Mouse (Mus musculus) embryonic facial prominence, embryonic 10.5 days (tissue): ENCODE data around the gene Prelid1. TPM values are rescaled to one million over a fixed set of nuclear protein-coding genes. Genes with fewer than 3 reads are reported as not detected.

Source experiments
- DNase-seq: peaks from one replicate; pipeline ENCODE4 v3.0.0-alpha.2; 2017; ENCODE audit warnings: low spot score
- H3K27ac ChIP-seq: fragments of 300-500 bp; sonication (generic); replicated peaks from 2 replicates; pipeline ENCODE4 v1.5.1; 2016; ENCODE audit warnings: mild to moderate bottlenecking
- H3K27me3 ChIP-seq: fragments of 300-500 bp; sonication (generic); replicated peaks from 2 replicates; pipeline ENCODE4 v1.6.1; 2016; ENCODE audit warnings: low read depth, mild to moderate bottlenecking; ENCODE audit not compliant: poor library complexity, severe bottlenecking
- H3K36me3 ChIP-seq: fragments of 300-500 bp; sonication (generic); replicated peaks from 2 replicates; pipeline ENCODE4 v1.6.1; 2016; ENCODE audit warnings: mild to moderate bottlenecking, moderate library complexity
- H3K4me1 ChIP-seq: fragments of 300-500 bp; sonication (generic); 2 replicates; pipeline ENCODE4 v1.6.1; 2016
- H3K4me3 ChIP-seq: fragments of 300-500 bp; sonication (generic); 2 replicates; pipeline ENCODE4 v1.5.1; 2016; ENCODE audit warnings: mild to moderate bottlenecking, moderate library complexity
- H3K9me3 ChIP-seq: fragments of 300-500 bp; sonication (generic); 2 replicates; pipeline ENCODE4 v1.6.1; 2016; ENCODE audit warnings: mild to moderate bottlenecking
- WGBS: fragments of 180-500 bp; shearing (Covaris S2); methylation state at CpG from one replicate; pipeline ENCODE4 v1.1.7; 2016; 5-methylcytosine and 5-hydroxymethylcytosine counted together
- polyA plus RNA-seq: library from polyadenylated mRNA; unstranded; fragments of >200 nt; fragmentation: Nextera tagmentation; extraction: Ambion mirVana; gene quantifications from 2 replicates; pipeline ENCODE4 v1.2.1, GENCODE M21; 2016

The Prelid1 gene
- polyA plus RNA-seq, 1 experiment from 2014 or later = 460 TPM

- Histone ChIP-seq H3K27ac (no peak overlapping the region), H3K27me3 (peaks cover 54% of the 10 kb centered on the region), H3K4me3 (no peak overlapping the region), H3K9me3 (no peaks in the 10 kb centered on the region), H3K4me1 (peaks cover 9% of the 10 kb centered on the region), H3K36me3 (no peaks in the 10 kb centered on the region)
- 54% methylated on average over 5 of the region's 5 CpGs for WGBS
- no peak for DNase-seq
These were observed 51.4 kb downstream of the Prelid1 start for GRCm38 (mm10) chr13:55371740-55372139.

GRCm38 (mm10) chr13:55374206-55374924 is 54.1 kb downstream of the Prelid1 start:
- Histone ChIP-seq H3K27ac (no peak overlapping the region), H3K36me3 (no peaks in the 10 kb centered on the region), H3K27me3 (peaks cover 77% of the 10 kb centered on the region), H3K4me1 (peaks cover 19% of the 10 kb centered on the region), H3K4me3 (no peak overlapping the region), H3K9me3 (no peaks in the 10 kb centered on the region)
- DNase-seq = no peak
- 70% methylated on average over 6 of the region's 6 CpGs for WGBS

Other genes with a start within 250 kb of the Prelid1 start
- gene Uimc1, start 220.2 kb upstream of the Prelid1 start, polyA plus RNA-seq = 23.9 and 24.6 TPM in 2 replicates
- gene Zfp346, start 215.2 kb upstream of the Prelid1 start, polyA plus RNA-seq = 26.4 and 29.4 TPM in 2 replicates
- gene Gm17617, start 187.0 kb upstream of the Prelid1 start, polyA plus RNA-seq = not detected in 2 replicates
- gene Fgfr4, start 167.9 kb upstream of the Prelid1 start, polyA plus RNA-seq = 0.46 and 0.49 TPM in 2 replicates
- 71.9 and 72.5 TPM in 2 replicates for gene Nsd1, start 110.7 kb upstream of the Prelid1 start, polyA plus RNA-seq
- 70.4 and 73.3 TPM in 2 replicates for gene Rab24, start 1.4 kb downstream of the Prelid1 start, polyA plus RNA-seq
- 20.5 and 20.9 TPM in 2 replicates for gene Mxd3, start 9.3 kb downstream of the Prelid1 start, polyA plus RNA-seq
- 101 and 110 TPM in 2 replicates for gene Lman2, start 42.3 kb downstream of the Prelid1 start, polyA plus RNA-seq
- 0.54 and 0.97 TPM in 2 replicates for gene Rgs14, start 49.2 kb downstream of the Prelid1 start, polyA plus RNA-seq
- not detected in 2 replicates for gene Slc34a1, start 77.7 kb downstream of the Prelid1 start, polyA plus RNA-seq
- gene Pfn3, start 94.7 kb downstream of the Prelid1 start, polyA plus RNA-seq = not detected in 2 replicates
- gene F12, start 106.3 kb downstream of the Prelid1 start, polyA plus RNA-seq = 0.13 TPM in 1 of 2 replicates, not detected in the other
- 65.2 and 65.6 TPM in 2 replicates for gene Grk6, start 124.6 kb downstream of the Prelid1 start, polyA plus RNA-seq
- 0.54 TPM in 2 replicates for gene Prr7, start 143.8 kb downstream of the Prelid1 start, polyA plus RNA-seq
- 412 and 419 TPM in 2 replicates for gene Dbn1, start 167.6 kb downstream of the Prelid1 start, polyA plus RNA-seq
- gene Pdlim7, start 193.2 kb downstream of the Prelid1 start, polyA plus RNA-seq = 209 and 215 TPM in 2 replicates
- gene Dok3, start 208.8 kb downstream of the Prelid1 start, polyA plus RNA-seq = 3.6 and 4.2 TPM in 2 replicates
- gene Ddx41, start 216.2 kb downstream of the Prelid1 start, polyA plus RNA-seq = 90.0 and 93.5 TPM in 2 replicates